Mouse (Mus musculus): ENCODE results near the gene Ms4a4b. TPM values are rescaled to one million over a fixed set of nuclear protein-coding genes. Genes with fewer than 3 reads are reported as not detected.
"Not testable (repeated sequence)": the region's sequence is repeated elsewhere in the genome, so short reads cannot be mapped to it uniquely, and the experiment has no call there.

Gene Ms4a4b
- polyA plus RNA-seq, 1 experiment from 2014 or later: not detected

DNA sequence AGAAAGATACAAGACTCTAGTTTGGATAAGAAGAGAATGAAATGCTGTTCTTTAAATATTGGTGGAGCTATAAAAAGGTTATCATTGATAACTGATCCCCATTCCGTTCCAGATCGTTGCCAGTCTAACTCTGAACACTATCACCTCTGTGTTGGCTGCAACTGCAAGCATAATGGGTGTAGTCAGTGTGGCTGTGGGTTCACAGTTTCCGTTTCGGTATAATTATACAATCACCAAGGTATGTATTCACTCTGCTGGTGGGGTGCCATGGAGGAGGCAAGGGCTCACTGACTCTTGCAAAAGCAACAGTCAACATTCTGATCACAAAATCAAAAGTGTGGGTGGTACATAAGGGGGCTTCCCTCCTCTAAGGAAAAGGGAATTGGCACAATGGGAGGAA, 15.7 kb downstream of the Ms4a4b start:
- not testable (repeated sequence) for H3K36me3 ChIP-seq; H3K9ac ChIP-seq; H3K27me3 ChIP-seq (replicated peaks); H3K27ac ChIP-seq; H3K4me2 ChIP-seq (replicated peaks); H3K9me3 ChIP-seq; ATAC-seq (ENCODE audit: low FRiP score, low read depth); H3K4me1 ChIP-seq; H3K4me3 ChIP-seq
- 87% methylated on average over 4 of the region's 4 CpGs for WGBS

DNA sequence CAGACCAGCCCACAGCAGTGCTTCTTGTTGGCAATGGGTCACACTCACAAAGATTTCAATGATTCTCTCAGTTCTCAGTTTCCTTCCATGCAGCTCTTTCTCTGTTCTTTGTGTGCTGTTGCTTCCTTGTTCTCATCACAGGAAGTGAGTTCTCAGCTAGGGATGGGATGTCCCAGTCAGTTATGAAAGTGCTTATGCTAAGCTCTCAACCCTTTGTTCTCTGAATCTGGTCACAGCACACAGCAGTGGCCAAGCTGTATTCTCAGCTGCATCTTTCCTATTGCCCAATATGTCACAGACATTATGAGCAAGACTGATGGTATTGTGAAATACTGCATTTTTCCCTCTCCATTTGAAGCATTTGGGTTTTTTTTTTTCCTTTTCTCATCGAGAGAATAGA, 21.4 kb downstream of the Ms4a4b start:
- H3K9ac ChIP-seq; H3K4me2 ChIP-seq (replicated peaks); H3K36me3 ChIP-seq; H3K4me3 ChIP-seq; H3K9me3 ChIP-seq; ATAC-seq (ENCODE audit: low FRiP score, low read depth); H3K27me3 ChIP-seq (replicated peaks); H3K4me1 ChIP-seq; H3K27ac ChIP-seq: not testable (repeated sequence)
- 62% methylated on average over 1 of the region's 1 CpGs for WGBS

DNA sequence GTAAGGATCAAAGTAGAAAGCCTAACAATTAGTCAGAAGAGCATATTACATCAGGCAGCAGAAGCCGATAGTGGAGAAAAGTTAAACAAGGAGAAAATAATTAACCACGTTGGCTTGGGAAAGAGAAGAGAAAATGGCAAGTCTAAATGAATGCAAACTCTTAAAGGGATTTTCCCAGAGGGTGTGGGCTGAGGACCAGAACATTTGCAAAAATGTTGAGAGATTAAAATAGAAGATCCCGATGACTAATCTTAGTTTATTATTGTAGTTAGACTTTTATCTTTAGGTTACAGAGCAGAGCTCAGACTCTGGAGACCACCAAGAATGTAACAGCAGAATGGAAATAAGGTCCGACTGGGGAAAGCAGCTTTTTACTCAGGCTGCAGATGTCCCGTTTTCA, 23.1 kb downstream of the Ms4a4b start:
- 82% methylated on average over 5 of the region's 5 CpGs for WGBS
- ATAC-seq (ENCODE audit: low FRiP score, low read depth): no peak
- H3K27me3 ChIP-seq (replicated peaks): no peaks in the 10 kb centered on the region
- no peak overlapping the region for H3K27ac ChIP-seq
- no peak overlapping the region for H3K9ac ChIP-seq
- no peaks in the 10 kb centered on the region for H3K9me3 ChIP-seq
- no peaks in the 10 kb centered on the region for H3K4me1 ChIP-seq
- no peak overlapping the region for H3K4me3 ChIP-seq
- H3K36me3 ChIP-seq: no peaks in the 10 kb centered on the region
- H3K4me2 ChIP-seq (replicated peaks): no peak overlapping the region

DNA sequence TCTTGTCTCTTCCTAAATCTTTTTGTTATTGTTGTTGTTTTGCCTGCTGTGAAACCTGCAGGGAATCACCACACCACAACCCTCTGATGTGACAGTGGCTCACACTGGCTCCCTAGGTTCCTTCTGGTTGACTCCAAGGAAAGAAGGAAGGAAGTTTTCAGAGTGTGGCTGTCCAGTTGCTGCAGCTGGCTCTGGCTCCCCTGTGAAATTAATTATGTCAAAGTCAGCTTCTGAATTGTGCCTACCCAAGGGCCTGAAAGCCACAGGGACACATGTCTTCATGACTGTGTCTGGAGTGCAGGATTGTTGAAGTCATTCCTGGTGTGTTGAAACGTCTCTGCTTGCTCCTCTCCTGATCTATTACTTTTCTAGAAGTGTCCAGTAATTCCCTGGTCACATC, 25.0 kb downstream of the Ms4a4b start:
- WGBS: 61% methylated on average over 1 of the region's 1 CpGs

DNA sequence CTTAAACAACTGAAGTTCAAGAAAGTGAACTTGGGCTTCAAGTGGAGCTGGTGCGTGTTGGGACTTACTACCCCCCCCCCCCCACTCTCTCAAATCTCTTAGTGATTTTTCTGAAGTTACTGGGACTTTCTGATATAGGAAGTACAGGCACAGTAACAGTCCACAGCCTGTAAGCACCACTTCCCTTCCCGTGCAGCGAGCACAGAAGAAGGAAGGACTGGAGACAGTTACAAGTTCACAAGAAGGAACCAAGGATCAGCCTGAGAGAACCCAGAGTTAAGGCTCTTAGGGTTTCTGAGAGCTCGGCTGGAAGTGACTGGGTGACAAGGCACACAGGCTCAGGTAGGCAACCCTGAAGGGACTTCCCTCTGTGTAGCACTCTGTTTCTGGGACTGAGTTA, 25.9 kb downstream of the Ms4a4b start, which contains the start of gene Ms4a6c:
Gene Ms4a6c, plus strand, starts transcription at position 152 of the 400 bp plus-strand sequence.
- not testable (repeated sequence) for H3K4me3 ChIP-seq; H3K4me2 ChIP-seq (replicated peaks)
- WGBS: 82% methylated on average over 4 of the region's 4 CpGs

More for the DNA sequence above, 25.0 kb downstream of the Ms4a4b start:
- H3K27ac ChIP-seq; ATAC-seq (ENCODE audit: low FRiP score, low read depth); H3K36me3 ChIP-seq; H3K4me3 ChIP-seq; H3K4me1 ChIP-seq; H3K27me3 ChIP-seq (replicated peaks); H3K9me3 ChIP-seq; H3K4me2 ChIP-seq (replicated peaks); H3K9ac ChIP-seq: not testable (repeated sequence)

DNA sequence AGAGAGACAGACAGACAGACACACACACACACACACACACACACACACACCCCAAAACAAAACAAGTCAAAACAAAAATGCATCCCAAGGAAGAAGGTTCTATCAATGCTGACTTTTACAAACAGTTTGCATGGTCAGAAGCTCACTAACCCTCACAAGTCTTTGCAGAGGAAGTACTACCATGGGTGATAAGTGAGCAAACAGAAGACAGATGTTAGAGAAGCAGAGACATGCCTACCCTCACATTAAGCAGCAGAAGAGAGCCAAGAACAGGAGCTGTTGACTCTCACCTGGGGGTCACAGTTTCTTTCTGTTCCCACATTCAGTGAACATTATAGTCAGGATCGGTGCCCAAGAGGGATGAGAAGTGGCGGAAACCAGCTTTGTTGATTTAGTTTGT, 36.4 kb downstream of the Ms4a4b start:
- Histone ChIP-seq H3K36me3 (no peaks in the 10 kb centered on the region), H3K27me3 (replicated peaks) (no peaks in the 10 kb centered on the region), H3K4me1 (no peaks in the 10 kb centered on the region), H3K4me3 (no peak overlapping the region), H3K9me3 (no peaks in the 10 kb centered on the region), H3K27ac (no peak overlapping the region), H3K9ac (no peak overlapping the region), H3K4me2 (replicated peaks) (no peak overlapping the region)
- WGBS: 95% methylated on average over 2 of the region's 2 CpGs
- ATAC-seq (ENCODE audit: low FRiP score, low read depth): no peak

More for the DNA sequence above, 25.9 kb downstream of the Ms4a4b start, which contains the start of gene Ms4a6c:
- H3K4me1 ChIP-seq; ATAC-seq (ENCODE audit: low FRiP score, low read depth); H3K27ac ChIP-seq; H3K36me3 ChIP-seq; H3K9me3 ChIP-seq; H3K27me3 ChIP-seq (replicated peaks); H3K9ac ChIP-seq: not testable (repeated sequence)

DNA sequence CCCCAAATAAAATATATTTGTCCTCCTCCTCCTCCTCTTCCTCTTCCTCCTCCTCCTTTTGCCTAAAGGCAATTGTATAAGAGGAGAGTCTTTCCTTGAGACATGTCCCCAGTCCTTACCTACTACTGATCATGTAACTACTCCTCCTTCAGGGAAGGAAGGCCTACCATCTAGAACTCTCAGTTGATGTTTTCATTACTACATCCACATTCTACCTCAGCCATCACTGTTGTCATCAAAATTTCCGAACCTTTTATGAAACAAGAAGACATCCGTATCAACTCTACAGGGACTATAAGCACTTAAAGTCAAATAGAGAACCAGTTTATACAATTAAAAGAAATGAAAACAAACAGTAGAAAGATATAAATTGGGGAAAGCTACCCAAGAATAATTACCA, 39.3 kb downstream of the Ms4a4b start:
- Histone ChIP-seq H3K4me2 (replicated peaks) (no peak overlapping the region), H3K4me3 (no peak overlapping the region), H3K27ac (no peak overlapping the region), H3K9me3 (no peaks in the 10 kb centered on the region), H3K36me3 (no peaks in the 10 kb centered on the region), H3K9ac (no peak overlapping the region), H3K4me1 (no peaks in the 10 kb centered on the region), H3K27me3 (replicated peaks) (no peaks in the 10 kb centered on the region)
- no peak for ATAC-seq (ENCODE audit: low FRiP score, low read depth)
- WGBS: 92% methylated on average over 2 of the region's 2 CpGs

DNA sequence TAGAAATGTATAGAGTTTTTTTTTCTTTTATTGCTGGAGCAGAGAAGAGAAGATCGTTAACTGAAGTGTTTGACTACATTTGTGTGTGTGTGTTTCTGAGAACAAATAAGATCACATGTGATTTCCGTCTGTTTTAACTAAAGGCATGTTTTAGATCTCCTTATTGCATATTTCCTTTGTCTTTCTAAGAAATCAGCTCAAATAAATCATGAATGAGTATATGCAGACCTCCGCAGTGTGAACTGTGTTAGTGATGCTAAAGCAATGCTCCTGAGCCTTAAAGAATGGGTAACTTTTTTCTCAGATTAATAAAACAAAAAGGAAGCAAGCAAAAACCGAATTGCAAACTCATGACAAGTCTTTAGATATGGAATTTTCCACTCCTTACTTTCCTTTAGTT, 40.6 kb downstream of the Ms4a4b start:
- no peaks in the 10 kb centered on the region for H3K36me3 ChIP-seq
- no peaks in the 10 kb centered on the region for H3K27me3 ChIP-seq (replicated peaks)
- H3K9ac ChIP-seq: no peak overlapping the region
- 78% methylated on average over 4 of the region's 4 CpGs for WGBS
- H3K4me3 ChIP-seq: no peak overlapping the region
- ATAC-seq (ENCODE audit: low FRiP score, low read depth): no peak
- H3K9me3 ChIP-seq: no peaks in the 10 kb centered on the region
- H3K4me2 ChIP-seq (replicated peaks): no peak overlapping the region
- H3K27ac ChIP-seq: no peak overlapping the region
- no peaks in the 10 kb centered on the region for H3K4me1 ChIP-seq

DNA sequence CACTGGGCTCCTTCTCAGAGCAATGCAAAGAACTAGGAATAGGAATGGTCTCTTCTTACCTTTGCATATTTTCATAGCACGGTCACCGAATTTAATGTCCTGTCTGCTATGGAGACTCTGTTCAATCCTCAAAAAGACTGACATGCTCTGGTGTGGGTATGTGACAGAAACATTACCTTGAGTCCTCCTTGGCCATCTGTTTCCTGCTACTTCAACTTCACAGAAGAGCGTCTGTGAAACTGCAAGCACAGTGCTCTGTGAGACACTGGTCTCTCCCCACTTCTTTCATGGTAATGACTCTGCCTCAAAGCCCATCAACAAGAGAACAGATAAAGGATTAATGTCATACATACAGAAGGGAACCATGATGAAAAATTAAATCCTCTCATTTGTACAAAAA, 41.0 kb downstream of the Ms4a4b start:
- no peak for ATAC-seq (ENCODE audit: low FRiP score, low read depth)
- H3K9ac ChIP-seq: no peak overlapping the region
- H3K9me3 ChIP-seq: no peaks in the 10 kb centered on the region
- H3K27ac ChIP-seq: no peak overlapping the region
- no peak overlapping the region for H3K4me2 ChIP-seq (replicated peaks)
- no peak overlapping the region for H3K4me3 ChIP-seq
- WGBS: 86% methylated on average over 3 of the region's 3 CpGs
- H3K27me3 ChIP-seq (replicated peaks): no peaks in the 10 kb centered on the region
- no peaks in the 10 kb centered on the region for H3K36me3 ChIP-seq
- H3K4me1 ChIP-seq: no peaks in the 10 kb centered on the region

DNA sequence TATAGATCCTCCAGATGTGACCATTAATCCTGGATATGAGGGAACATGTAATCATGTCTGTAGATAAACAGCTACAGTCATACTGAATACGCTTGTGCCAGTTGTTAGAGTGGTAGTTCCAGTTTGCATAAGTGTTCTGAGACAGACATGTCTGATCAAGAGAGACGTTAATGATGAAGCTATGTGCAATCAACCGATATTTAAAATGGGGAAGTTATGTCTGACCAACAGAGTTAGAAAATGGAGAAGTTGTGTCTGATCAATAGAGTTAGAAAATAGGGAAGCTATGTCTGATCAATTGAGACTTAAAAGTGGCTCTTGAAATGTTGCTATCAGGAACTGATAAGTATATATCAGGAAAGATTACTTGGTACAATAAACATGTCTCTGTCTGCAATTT, 41.9 kb downstream of the Ms4a4b start:
- Histone ChIP-seq H3K9ac (no peak overlapping the region), H3K4me1 (no peaks in the 10 kb centered on the region), H3K9me3 (no peaks in the 10 kb centered on the region), H3K27ac (no peak overlapping the region), H3K27me3 (replicated peaks) (no peaks in the 10 kb centered on the region), H3K36me3 (no peaks in the 10 kb centered on the region), H3K4me3 (no peak overlapping the region), H3K4me2 (replicated peaks) (no peak overlapping the region)
- no peak for ATAC-seq (ENCODE audit: low FRiP score, low read depth)
- WGBS: 92% methylated on average over 3 of the region's 3 CpGs

DNA sequence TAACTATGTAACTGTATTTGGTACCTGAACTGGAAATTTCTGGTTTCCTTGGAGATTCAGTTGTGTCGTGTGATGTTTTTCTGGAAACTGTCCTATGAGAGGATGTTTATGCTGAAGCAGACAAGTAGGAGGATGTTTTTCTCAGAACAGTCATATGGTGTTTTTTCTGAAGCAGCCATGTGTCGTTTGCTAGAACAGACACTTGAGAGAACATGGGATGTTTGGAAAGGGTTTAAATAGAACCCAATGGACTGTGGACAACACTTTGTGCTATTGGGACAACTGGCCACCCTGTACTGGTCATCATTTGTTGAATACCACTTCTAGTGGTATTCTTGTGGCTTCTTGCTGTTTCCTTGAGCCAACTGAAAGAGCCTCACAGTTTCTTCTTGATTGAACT, 42.4 kb downstream of the Ms4a4b start, which contains the start of gene Gm8369:
Gene Gm8369, plus strand, starts transcription at position 193 of the 400 bp plus-strand sequence.
- H3K4me2 ChIP-seq (replicated peaks): no peak within 1 kb of the TSS
- H3K4me3 ChIP-seq: no peak within 1 kb of the TSS
- 85% methylated on average over 2 of the region's 2 CpGs for WGBS
- H3K27me3 ChIP-seq (replicated peaks): no peaks in the 10 kb centered on the region
- no peaks in the 10 kb centered on the region for H3K9me3 ChIP-seq
- H3K4me1 ChIP-seq: no peaks in the 10 kb centered on the region
- H3K36me3 ChIP-seq: no peaks in the 10 kb centered on the region
- no peak within 1 kb of the TSS for H3K9ac ChIP-seq
- H3K27ac ChIP-seq: no peak within 1 kb of the TSS
- ATAC-seq (ENCODE audit: low FRiP score, low read depth): no peak

DNA sequence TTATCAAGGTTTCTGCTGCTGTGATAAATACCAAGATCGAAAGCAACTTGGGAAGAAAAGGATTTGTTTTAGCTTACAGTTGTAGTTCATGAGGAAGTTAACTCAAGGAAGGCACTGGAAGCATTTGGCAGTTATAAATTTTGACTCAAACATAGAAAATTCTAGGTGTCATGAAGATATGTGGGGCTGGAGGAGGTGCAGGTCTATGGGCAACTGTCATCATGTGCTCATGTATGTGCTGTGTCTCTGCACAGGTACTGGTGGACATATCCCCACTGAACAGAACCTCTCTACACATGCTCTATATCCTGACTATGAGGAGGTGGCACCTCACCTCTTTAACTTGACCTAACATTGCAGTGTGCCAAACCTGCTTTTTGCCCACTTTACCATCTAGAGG, 43.2 kb downstream of the Ms4a4b start:
- no peaks in the 10 kb centered on the region for H3K27me3 ChIP-seq (replicated peaks)
- H3K9me3 ChIP-seq: no peaks in the 10 kb centered on the region
- no peak overlapping the region for H3K27ac ChIP-seq
- no peaks in the 10 kb centered on the region for H3K36me3 ChIP-seq
- ATAC-seq (ENCODE audit: low FRiP score, low read depth): no peak
- 90% methylated on average over 1 of the region's 1 CpGs for WGBS
- H3K4me2 ChIP-seq (replicated peaks): no peak overlapping the region
- H3K4me3 ChIP-seq: no peak overlapping the region
- H3K4me1 ChIP-seq: no peaks in the 10 kb centered on the region
- H3K9ac ChIP-seq: no peak overlapping the region

DNA sequence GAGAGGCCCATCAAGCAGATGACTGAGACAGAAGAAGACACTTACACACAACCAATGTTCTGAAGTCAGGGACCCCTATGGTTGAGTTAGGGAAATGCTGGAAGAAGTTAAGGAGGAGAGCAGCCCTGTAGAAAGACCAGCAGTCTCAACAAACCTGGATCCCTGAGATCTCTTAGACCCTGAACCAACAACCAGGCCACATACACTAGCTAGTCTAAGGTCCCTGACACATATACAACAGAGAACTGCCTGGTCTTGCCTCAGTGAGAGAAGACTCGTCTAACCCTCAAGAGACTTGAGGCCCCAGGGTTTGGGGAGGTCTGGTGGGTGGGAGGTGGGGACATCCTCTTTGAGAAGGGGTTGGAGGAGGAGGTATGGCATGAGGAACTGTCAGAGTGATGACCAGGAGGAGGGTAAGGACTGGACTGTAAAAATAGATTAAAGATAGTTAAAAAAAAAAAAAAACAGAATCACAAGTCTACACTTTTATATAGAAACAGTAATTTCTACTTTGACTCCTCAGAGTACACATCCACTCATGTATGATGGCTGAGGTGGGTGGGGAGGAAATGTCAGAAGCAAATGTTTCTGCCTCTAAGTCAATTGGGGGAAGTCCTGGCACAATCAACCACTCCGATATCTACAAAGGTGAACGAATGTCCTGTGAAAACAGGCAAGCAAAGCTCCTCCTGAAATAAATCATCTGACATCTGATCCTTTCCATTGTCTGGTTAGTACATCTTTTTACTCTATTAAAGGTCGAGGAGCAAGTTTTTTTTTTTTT, 48.2 kb downstream of the Ms4a4b start:
- ATAC-seq (ENCODE audit: low FRiP score, low read depth): no peak
- H3K4me3 ChIP-seq: no peak overlapping the region

More for the DNA sequence above, 48.2 kb downstream of the Ms4a4b start:
- Histone ChIP-seq H3K27me3 (replicated peaks) (no peaks in the 10 kb centered on the region), H3K36me3 (no peaks in the 10 kb centered on the region), H3K27ac (no peak overlapping the region), H3K9ac (no peak overlapping the region), H3K4me2 (replicated peaks) (no peak overlapping the region), H3K4me1 (no peaks in the 10 kb centered on the region), H3K9me3 (no peaks in the 10 kb centered on the region)
- 80% methylated on average over 4 of the region's 4 CpGs for WGBS

All from neural tube, embryonic 12.5 days (tissue).